Mouse (Mus musculus): ENCODE data around the gene Enho. TPM values are rescaled to one million over a fixed set of nuclear protein-coding genes. Genes with fewer than 3 reads are reported as not detected.

Enho gene
- 37.6 and 69.1 TPM in 2 replicates for polyA plus RNA-seq (2012; rRNA removed)

DNA sequence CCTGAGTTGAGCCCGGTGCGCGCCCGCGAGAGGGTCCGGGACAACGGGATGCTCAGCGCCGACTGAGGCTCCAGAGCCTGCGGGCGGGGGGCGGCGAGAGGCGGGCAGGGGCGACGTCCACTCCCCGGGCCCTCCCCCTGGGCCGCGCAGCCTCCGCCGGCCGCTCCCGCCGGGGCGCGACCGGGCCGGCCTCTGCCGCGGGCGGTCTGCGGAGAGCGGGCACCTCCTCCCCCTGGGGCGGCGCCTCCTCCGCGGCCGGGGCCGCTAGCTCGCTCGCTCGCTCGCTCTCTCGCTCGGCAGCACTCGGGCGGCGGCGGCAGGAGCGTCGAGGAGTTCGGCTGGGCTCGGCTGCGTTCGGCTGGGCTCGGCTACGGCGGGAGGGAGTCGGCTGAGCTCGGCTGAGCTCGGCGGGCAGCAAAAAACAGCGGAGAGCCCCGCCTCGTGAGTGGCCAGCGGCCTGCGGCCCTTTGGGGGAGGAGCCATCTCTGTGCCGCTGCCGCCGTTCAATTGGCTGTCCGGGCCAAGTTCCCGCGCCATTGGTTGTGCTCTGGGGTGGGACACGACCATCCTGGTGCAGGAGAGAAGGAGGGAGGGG is at the start of gene Enho:
TSS of gene Enho (minus strand) at position 412 of the 595 bp plus-strand sequence.

Other genes starting within 250 kb of the Enho start
- 0.16 and 0.18 TPM in 2 replicates for gene Kif24, start 175.4 kb downstream of the Enho start, polyA plus RNA-seq (2012; rRNA removed)
- gene Nudt2, start 175.2 kb downstream of the Enho start, polyA plus RNA-seq (2012; rRNA removed) = 1.6 and 3.0 TPM in 2 replicates
- gene AI464131, start 137.2 kb downstream of the Enho start, polyA plus RNA-seq (2012; rRNA removed) = 3.1 and 4.9 TPM in 2 replicates
- 0.37 and 0.47 TPM in 2 replicates for gene 1110017D15Rik, start 123.0 kb downstream of the Enho start, polyA plus RNA-seq (2012; rRNA removed)
- gene Fam219a, start 70.8 kb downstream of the Enho start, polyA plus RNA-seq (2012; rRNA removed) = 15.4 and 24.4 TPM in 2 replicates
- gene Dnaic1, start 70.5 kb downstream of the Enho start, polyA plus RNA-seq (2012; rRNA removed) = 14.8 and 21.6 TPM in 2 replicates
- 5.9 and 7.8 TPM in 2 replicates for gene Cntfr, start 56.8 kb upstream of the Enho start, polyA plus RNA-seq (2012; rRNA removed)
- 93.9 and 97.7 TPM in 2 replicates for gene Il11ra1, start 59.7 kb upstream of the Enho start, polyA plus RNA-seq (2012; rRNA removed)
- gene Rpp25l, start 73.2 kb upstream of the Enho start, polyA plus RNA-seq (2012; rRNA removed) = 29.8 and 44.5 TPM in 2 replicates
- gene Dctn3, start 82.8 kb upstream of the Enho start, polyA plus RNA-seq (2012; rRNA removed) = 33.7 and 36.5 TPM in 2 replicates
- gene Arid3c, start 90.8 kb upstream of the Enho start, polyA plus RNA-seq (2012; rRNA removed) = not detected in 2 replicates
- gene Galt, start 114.9 kb upstream of the Enho start, polyA plus RNA-seq (2012; rRNA removed) = 39.5 and 40.0 TPM in 2 replicates
- gene Sigmar1, start 115.8 kb upstream of the Enho start, polyA plus RNA-seq (2012; rRNA removed) = 38.6 and 40.6 TPM in 2 replicates
- gene Ccl27a, start 133.9 kb upstream of the Enho start, polyA plus RNA-seq (2012; rRNA removed) = 28.4 and 32.1 TPM in 2 replicates